Mouse (Mus musculus) G1E (cell line): ENCODE data around the gene Rptor.

Experiments used
- CTCF ChIP-seq: IDR thresholded peaks from 2 replicates; pipeline ENCODE4 v1.5.1; 2012; ENCODE audit warnings: low read depth, low read length, inconsistent platforms, mixed read lengths
- GATA1 ChIP-seq: IDR thresholded peaks from 2 replicates; pipeline ENCODE4 v1.6.1; 2012; ENCODE audit warnings: borderline replicate concordance, low read length, inconsistent platforms, mixed read lengths
- POLR2AphosphoS5 ChIP-seq: IDR thresholded peaks from 2 replicates; pipeline ENCODE4 v1.6.1; 2012; ENCODE audit warnings: low read depth, low read length, inconsistent platforms; ENCODE audit not compliant: insufficient replicate concordance
- TAL1 ChIP-seq: conservative IDR thresholded peaks from 2 replicates; pipeline ENCODE4 v1.6.1; 2012; ENCODE audit warnings: low read depth, low read length, inconsistent platforms, mixed read lengths

GRCm38 (mm10) chr11:119710338-119710737 lies 107.6 kb downstream of the Rptor start:
- TF ChIP-seq CTCF = no peak
- TF ChIP-seq POLR2AphosphoS5 = no peak
- TF ChIP-seq GATA1 = no peak
- TF ChIP-seq TAL1 = no peak
